Comparison of ENCODE assay signal across 15 mouse cellular contexts in genomic region chr6:135254153-135254552, GRCm38 (mm10). TPM values are rescaled to one million over a fixed set of nuclear protein-coding genes. Genes with fewer than 3 reads are reported as not detected.
DNase-seq lines count a peak whose midpoint lies in the region; ATAC-seq and TF ChIP-seq lines count a peak whose summit lies in the region.
"Had no signal": no experiment of that assay in that cellular context is flagged by ENCODE, and none has a peak within 500 bp of the region (broad histone marks: within the 10 kb centered on the region; RNA-seq: fewer than 3 reads in every experiment).

TSS of gene Gsg1 (minus strand) at chr6:135254351.

- H3K36me3 ChIP-seq in forebrain, embryonic 11.5 days (ENCODE audit: control insufficient read depth, insufficient read depth, low read length) = no peaks in the 10 kb centered on the region
- H3K36me3 ChIP-seq in forebrain, postnatal 0 days (ENCODE audit: insufficient read depth) = no peaks in the 10 kb centered on the region
- no peaks in the 10 kb centered on the region for H3K36me3 ChIP-seq in ES-E14 (ENCODE audit: control insufficient read depth, insufficient read depth, low read length, poor library complexity, severe bottlenecking)
- H3K36me3 ChIP-seq in intestine, postnatal 0 days (ENCODE audit: control insufficient read depth, insufficient read depth) = no peaks in the 10 kb centered on the region
- H3K36me3 ChIP-seq: heart, embryonic 13.5 days; liver, embryonic 13.5 days; midbrain, embryonic 12.5 days had no signal

- H3K27me3 ChIP-seq in forebrain, embryonic 11.5 days (ENCODE audit: control insufficient read depth, insufficient read depth, low read length) = no peaks in the 10 kb centered on the region; the same call in 1 of the 2 replicates
- H3K27me3 ChIP-seq in forebrain, postnatal 0 days (ENCODE audit: insufficient read depth, low read length) = no peaks in the 10 kb centered on the region
- H3K27me3 ChIP-seq in intestine, postnatal 0 days (replicated peaks; ENCODE audit: control insufficient read depth, insufficient read depth, low read length) = no peaks in the 10 kb centered on the region
- H3K27me3 ChIP-seq: heart, embryonic 13.5 days had no signal

- DNase-seq in forebrain, embryonic 11.5 days (ENCODE audit: low spot score) = peak; percentile 45
- DNase-seq in forebrain, postnatal 0 days = no peak
- peak; percentile 19 for DNase-seq in kidney, postnatal 10 days
- DNase-seq in kidney, postnatal 4 days = no peak
- no peak for DNase-seq in ES-E14 (ENCODE audit: low read depth, low spot score)
- DNase-seq in adrenal gland, adult 18-20 months (ENCODE audit: low spot score in 2 of 2) = no peak
- DNase-seq in frontal cortex, postnatal 10 days (ENCODE audit: low spot score in 2 of 2) = no peak
- DNase-seq: adrenal gland, adult 8-10 months; liver, embryonic 13.5 days had no signal

- 74% methylated on average over 7 of the region's 7 CpGs for WGBS in forebrain, embryonic 11.5 days
- 80% methylated on average over 7 of the region's 7 CpGs for WGBS in forebrain, postnatal 0 days
- WGBS in intestine, postnatal 0 days = 87% methylated on average over 7 of the region's 7 CpGs

- peaks cover 14% of the 10 kb centered on the region for H3K4me1 ChIP-seq in forebrain, embryonic 11.5 days (replicated peaks; ENCODE audit: control insufficient read depth, insufficient read depth, low read length)
- H3K4me1 ChIP-seq in forebrain, postnatal 0 days (ENCODE audit: insufficient read depth) = peaks cover 23% of the 10 kb centered on the region
- H3K4me1 ChIP-seq in ES-E14 (ENCODE audit: control insufficient read depth in 2 of 2, insufficient read depth in 2 of 2, low read length in 2 of 2, poor library complexity in 1 of 2) = peaks cover 5 to 14% of the 10 kb centered on the region in 2 experiments; a peak in 2 of 4 replicates
- H3K4me1 ChIP-seq in intestine, postnatal 0 days (replicated peaks; ENCODE audit: control insufficient read depth, insufficient read depth, low read length) = 0 out of 2 replicates have a peak, but pooled peaks cover 12% of the 10 kb centered on the region

- in situ Hi-C loops in ES-E14 (cut with MboI; ENCODE audit: low sequenced_read_pairs in 2 of 2, unreplicated experiment in 2 of 2) = no loop called here

- no peak for TF ChIP-seq CTCF in forebrain, postnatal 0 days (IDR thresholded peaks at IDR 0.05; ENCODE audit: low read depth)
- TF ChIP-seq CTCF in intestine, postnatal 0 days (IDR thresholded peaks at IDR 0.05; ENCODE audit: low read depth) = peak; percentile 11; the same call in 1 of the 2 replicates

- H3K4me3 ChIP-seq in forebrain, embryonic 11.5 days (ENCODE audit: low read depth, low read length) = no peak within 1 kb of the TSS
- H3K4me3 ChIP-seq in forebrain, postnatal 0 days (ENCODE audit: low read depth, low read length) = no peak within 1 kb of the TSS
- H3K4me3 ChIP-seq in ES-E14 (ENCODE audit: insufficient read depth in 1 of 2, low read depth in 1 of 2, low read length in 2 of 2, poor library complexity in 1 of 2, severe bottlenecking in 1 of 2) = no peak within 1 kb of the TSS
- H3K4me3 ChIP-seq in intestine, postnatal 0 days (ENCODE audit: low read depth, low read length) = no peak within 1 kb of the TSS
- H3K4me3 ChIP-seq: layer of hippocampus, adult 2 months; liver, embryonic 13.5 days had no signal

- ATAC-seq in forebrain, embryonic 11.5 days (replicated peaks; ENCODE audit: low FRiP score) = no peak
- ATAC-seq in forebrain, postnatal 0 days = no peak
- ATAC-seq in intestine, postnatal 0 days = no peak
- ATAC-seq: inflammation-experienced regulatory T-cells, adult 6 months had no signal

- no peaks in the 10 kb centered on the region for H3K9me3 ChIP-seq in forebrain, embryonic 11.5 days (ENCODE audit: control insufficient read depth, low read length)
- no peaks in the 10 kb centered on the region for H3K9me3 ChIP-seq in forebrain, postnatal 0 days (ENCODE audit: low read length)
- H3K9me3 ChIP-seq in ES-E14 (ENCODE audit: control insufficient read depth, insufficient read depth, low read depth, low read length) = no peaks in the 10 kb centered on the region
- H3K9me3 ChIP-seq in intestine, postnatal 0 days (ENCODE audit: control insufficient read depth) = no peaks in the 10 kb centered on the region
- H3K9me3 ChIP-seq: liver, embryonic 13.5 days had no signal

- H3K9ac ChIP-seq in forebrain, embryonic 11.5 days (ENCODE audit: low read length) = no peak within 1 kb of the TSS
- no peak within 1 kb of the TSS for H3K9ac ChIP-seq in forebrain, postnatal 0 days
- H3K9ac ChIP-seq in ES-E14 (ENCODE audit: insufficient read depth, low read depth, low read length, poor library complexity, severe bottlenecking) = no peak within 1 kb of the TSS
- no peak within 1 kb of the TSS for H3K9ac ChIP-seq in intestine, postnatal 0 days (ENCODE audit: low read depth, low read length)
- H3K9ac ChIP-seq: heart, embryonic 13.5 days; liver, embryonic 13.5 days had no signal

- H3K4me2 ChIP-seq in forebrain, embryonic 11.5 days (ENCODE audit: low read depth, low read length, severe bottlenecking) = no peak within 1 kb of the TSS
- no peak within 1 kb of the TSS for H3K4me2 ChIP-seq in forebrain, postnatal 0 days (ENCODE audit: low read depth)
- no peak within 1 kb of the TSS for H3K4me2 ChIP-seq in intestine, postnatal 0 days (replicated peaks; ENCODE audit: low read depth)

- H3K27ac ChIP-seq in forebrain, embryonic 11.5 days (ENCODE audit: low read depth, low read length) = no peak within 1 kb of the TSS
- no peak within 1 kb of the TSS for H3K27ac ChIP-seq in forebrain, postnatal 0 days (ENCODE audit: low read depth, low read length)
- H3K27ac ChIP-seq in ES-E14 (ENCODE audit: insufficient read depth, low read depth, low read length, poor library complexity, severe bottlenecking) = peak within 1 kb of the TSS; percentile 61; the same call in 1 of the 2 replicates
- H3K27ac ChIP-seq in intestine, postnatal 0 days (ENCODE audit: low read depth, low read length) = no peak within 1 kb of the TSS
- H3K27ac ChIP-seq: layer of hippocampus, adult 2 months; liver, embryonic 13.5 days had no signal

TF ChIP-seq in ES-E14, 5 proteins besides CTCF, POLR2A, EP300 and RAD21:
- TF ChIP-seq ZC3H11A (IDR thresholded peaks at IDR 0.05; ENCODE audit: borderline replicate concordance, low read depth, low read length) (no peak), HCFC1 (IDR thresholded peaks at IDR 0.05; ENCODE audit: borderline replicate concordance, insufficient read depth, low read length) (no peak), CHD2 (IDR thresholded peaks at IDR 0.05; ENCODE audit: low read depth, low read length) (no peak), MAFK (IDR thresholded peaks at IDR 0.05; ENCODE audit: insufficient read depth, low read depth, low read length) (no peak), ZNF384 (IDR thresholded peaks at IDR 0.05; ENCODE audit: low read depth, low read length) (no peak)

RNA-seq across cellular contexts. Expression of gene Gsg1, which starts in this region (rescaled TPM):
- 0.29 and 0.99 TPM in 2 replicates for polyA plus RNA-seq in forebrain, embryonic 11.5 days (2014; fragmentation: Nextera tagmentation; extraction: Ambion mirVana)
- 0.19 and 0.31 TPM in 2 replicates for total RNA-seq in forebrain, postnatal 0 days (2014; rRNA removed)
- polyA plus RNA-seq in forebrain, postnatal 0 days (2015; fragmentation: Nextera tagmentation; extraction: Ambion mirVana) = 0.34 and 0.46 TPM in 2 replicates
- total RNA-seq in ES-E14 (2012; rRNA removed) = 0.63 and 0.98 TPM in 2 replicates
- 0.73 and 0.82 TPM in 2 replicates for polyA plus RNA-seq in intestine, postnatal 0 days (2015; fragmentation: Nextera tagmentation; extraction: Ambion mirVana)
- not detected for total RNA-seq in adrenal gland, adult 18-20 months (2021)
- total RNA-seq: adrenal gland, adult 8-10 months; MEL had no signal
- polyA plus RNA-seq: inflammation-experienced regulatory T-cells, adult 6 months had no signal

Comparison
In these comparisons a context has a peak if more than half of its experiments do, and no peak if none do; other contexts are left out.
1. Peak in DNase-seq in forebrain, embryonic 11.5 days; RNA of the gene not detected or under 1 TPM.